Mouse (Mus musculus): ENCODE results near the gene Plekhs1. TPM values are rescaled to one million over a fixed set of nuclear protein-coding genes. Genes with fewer than 3 reads are reported as not detected.

The Plekhs1 gene
- polyA plus RNA-seq, 1 experiment from 2014 or later: 0.33 TPM

DNA sequence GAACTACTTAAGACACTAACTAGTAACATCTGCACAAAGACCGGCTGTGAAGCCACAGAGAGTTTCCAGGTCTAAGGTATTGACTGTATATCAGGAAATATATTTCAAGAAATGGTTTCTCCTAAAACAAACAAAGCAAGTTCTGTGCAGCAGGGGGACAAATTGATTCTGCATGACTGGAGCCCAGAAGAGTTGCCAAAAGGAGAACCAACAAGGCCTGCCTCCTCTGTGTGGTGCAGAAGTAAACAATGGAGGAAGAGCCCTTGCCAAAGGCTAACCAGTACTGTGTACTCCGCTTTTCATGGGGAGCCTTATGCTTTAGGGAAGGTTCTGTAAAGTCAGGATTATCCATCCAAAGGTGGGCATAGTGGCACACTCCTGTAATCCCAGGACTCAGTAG is 1.2 kb upstream of the Plekhs1 start:
- no peak overlapping the region for H3K4me3 ChIP-seq
- H3K27ac ChIP-seq (replicated peaks): no peak overlapping the region
- no peaks in the 10 kb centered on the region for H3K9me3 ChIP-seq
- H3K4me1 ChIP-seq (replicated peaks): no peaks in the 10 kb centered on the region
- WGBS: 74% methylated on average over 2 of the region's 2 CpGs
- ATAC-seq (ENCODE audit: low read depth): no peak
- H3K27me3 ChIP-seq: 0 out of 2 replicates have a peak, but pooled peaks cover 2% of the 10 kb centered on the region
- H3K9ac ChIP-seq: no peak overlapping the region
- no peaks in the 10 kb centered on the region for H3K36me3 ChIP-seq
- H3K4me2 ChIP-seq: no peak overlapping the region

DNA sequence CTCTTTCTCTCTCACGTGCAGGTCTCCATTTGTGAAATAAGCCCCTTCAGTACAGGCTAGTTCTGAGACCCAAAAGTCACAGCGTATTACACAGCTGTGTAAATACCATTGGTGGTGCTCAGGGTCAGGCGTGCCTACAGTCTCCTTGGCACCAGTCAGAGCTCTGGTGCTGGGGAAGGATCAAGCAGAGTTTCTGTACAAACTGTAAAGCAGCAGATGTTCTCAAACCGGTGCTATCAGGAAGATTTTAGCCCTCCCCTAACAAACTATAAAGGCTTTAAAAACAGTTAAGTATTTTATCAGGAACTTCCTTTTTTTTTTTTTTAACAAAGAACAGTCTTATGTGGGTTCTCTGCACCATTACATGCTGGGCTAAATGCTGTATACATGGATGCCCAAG is 1.3 kb downstream of the Plekhs1 start:
- H3K9me3 ChIP-seq: no peaks in the 10 kb centered on the region
- 0 out of 2 replicates have a peak, but pooled peaks cover 2% of the 10 kb centered on the region for H3K27me3 ChIP-seq
- no peak overlapping the region for H3K4me3 ChIP-seq
- 71% methylated on average over 4 of the region's 4 CpGs for WGBS
- no peaks in the 10 kb centered on the region for H3K4me1 ChIP-seq (replicated peaks)
- no peak overlapping the region for H3K27ac ChIP-seq (replicated peaks)
- no peak overlapping the region for H3K9ac ChIP-seq
- no peak for ATAC-seq (ENCODE audit: low read depth)
- no peak overlapping the region for H3K4me2 ChIP-seq
- H3K36me3 ChIP-seq: no peaks in the 10 kb centered on the region

DNA sequence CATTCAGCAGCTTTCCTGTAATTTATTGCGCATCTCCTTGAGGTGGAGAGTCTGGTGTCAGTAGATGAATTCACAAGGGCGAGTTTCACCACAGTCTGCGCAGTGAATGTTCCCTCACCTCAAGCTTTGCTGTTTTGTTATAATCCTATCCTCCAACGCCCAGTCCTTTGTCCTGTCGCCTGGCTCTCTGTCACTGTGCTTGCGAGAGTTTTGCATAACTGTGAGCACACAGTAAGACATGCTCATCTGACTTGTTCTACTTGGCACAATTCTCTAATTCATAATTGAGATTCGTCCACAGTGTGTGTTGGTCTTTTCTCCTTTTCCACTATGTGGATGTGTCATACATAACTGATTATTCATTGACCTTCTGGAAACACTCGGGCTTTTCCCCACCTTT is 5.0 kb downstream of the Plekhs1 start:
- no peaks in the 10 kb centered on the region for H3K36me3 ChIP-seq
- H3K4me2 ChIP-seq: no peak overlapping the region
- H3K9ac ChIP-seq: no peak overlapping the region
- H3K4me3 ChIP-seq: no peak overlapping the region
- no peak for ATAC-seq (ENCODE audit: low read depth)
- WGBS: 84% methylated on average over 8 of the region's 8 CpGs
- H3K27ac ChIP-seq (replicated peaks): no peak overlapping the region
- no peaks in the 10 kb centered on the region for H3K4me1 ChIP-seq (replicated peaks)
- H3K9me3 ChIP-seq: no peaks in the 10 kb centered on the region
- H3K27me3 ChIP-seq: 0 out of 2 replicates have a peak, but pooled peaks cover under 1% of the 10 kb centered on the region

DNA sequence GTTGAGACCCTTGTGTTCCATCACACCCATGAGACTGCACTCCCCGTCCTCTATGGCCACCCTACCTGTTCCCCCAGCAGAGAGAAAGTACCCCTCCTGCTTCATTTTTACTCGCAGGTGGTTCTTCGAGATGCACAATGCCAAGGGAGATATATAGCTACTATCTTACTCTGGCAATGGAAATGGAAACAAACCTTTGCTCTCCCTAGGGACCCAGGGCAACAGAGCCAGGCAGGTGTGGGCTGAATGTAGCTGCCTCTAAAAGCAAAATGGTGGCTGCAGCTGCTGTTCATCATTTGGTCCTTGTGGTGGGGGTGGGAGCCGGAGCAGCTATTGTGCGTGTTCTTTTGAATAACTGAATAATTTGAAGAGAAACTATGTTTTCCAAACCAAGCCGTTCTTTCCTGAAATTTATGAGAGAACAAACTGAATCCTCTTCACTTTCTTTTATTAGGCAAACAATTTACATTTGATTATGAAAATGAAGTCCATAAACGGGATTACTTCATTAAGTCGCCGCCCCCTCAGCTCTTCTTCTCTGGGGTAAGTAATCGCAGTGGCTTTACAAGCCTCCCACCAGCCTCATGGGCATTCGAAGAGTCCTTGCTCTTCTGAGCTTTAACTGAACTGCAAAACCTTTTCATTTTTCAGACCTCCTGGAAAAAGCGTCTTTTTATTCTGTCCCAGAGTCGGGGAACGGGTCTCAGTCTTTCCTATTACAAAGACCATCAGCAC is 9.0 kb downstream of the Plekhs1 start:
- Histone ChIP-seq H3K4me3 (no peak overlapping the region), H3K27me3 (peaks cover 4% of the 10 kb centered on the region; the same call in 1 of the 2 replicates), H3K27ac (replicated peaks) (no peak overlapping the region), H3K9ac (no peak overlapping the region), H3K4me2 (no peak overlapping the region), H3K9me3 (no peaks in the 10 kb centered on the region), H3K4me1 (replicated peaks) (peaks cover 9% of the 10 kb centered on the region), H3K36me3 (no peaks in the 10 kb centered on the region)
- ATAC-seq (ENCODE audit: low read depth): no peak
- 67% methylated on average over 14 of the region's 14 CpGs for WGBS

DNA sequence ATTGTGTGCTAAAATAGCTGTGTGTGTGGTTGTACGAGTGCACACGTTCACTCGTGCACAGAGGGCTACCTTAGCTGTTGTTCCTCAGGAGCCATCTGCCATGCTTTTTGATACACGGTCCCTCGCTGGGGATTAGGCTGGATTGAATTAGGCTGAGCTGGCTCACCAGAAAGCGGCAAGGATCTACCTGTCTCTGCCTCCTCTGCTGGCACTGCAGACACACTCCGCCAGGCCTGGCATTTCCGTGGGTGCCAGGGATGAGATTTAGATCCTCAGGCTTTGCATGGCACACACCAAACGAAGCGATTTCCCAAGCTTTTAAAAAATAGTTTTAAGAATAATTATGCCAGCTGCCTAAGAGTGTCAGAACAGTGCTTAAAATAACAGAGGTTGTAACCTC is 10.5 kb downstream of the Plekhs1 start:
- 81% methylated on average over 10 of the region's 10 CpGs for WGBS
- H3K4me3 ChIP-seq: no peak overlapping the region
- no peaks in the 10 kb centered on the region for H3K36me3 ChIP-seq
- peaks cover 4% of the 10 kb centered on the region; the same call in 1 of the 2 replicates for H3K27me3 ChIP-seq
- H3K27ac ChIP-seq (replicated peaks): no peak overlapping the region
- H3K4me1 ChIP-seq (replicated peaks): peaks cover 9% of the 10 kb centered on the region
- no peak overlapping the region for H3K9ac ChIP-seq
- no peak overlapping the region for H3K4me2 ChIP-seq
- no peak for ATAC-seq (ENCODE audit: low read depth)
- H3K9me3 ChIP-seq: no peaks in the 10 kb centered on the region

DNA sequence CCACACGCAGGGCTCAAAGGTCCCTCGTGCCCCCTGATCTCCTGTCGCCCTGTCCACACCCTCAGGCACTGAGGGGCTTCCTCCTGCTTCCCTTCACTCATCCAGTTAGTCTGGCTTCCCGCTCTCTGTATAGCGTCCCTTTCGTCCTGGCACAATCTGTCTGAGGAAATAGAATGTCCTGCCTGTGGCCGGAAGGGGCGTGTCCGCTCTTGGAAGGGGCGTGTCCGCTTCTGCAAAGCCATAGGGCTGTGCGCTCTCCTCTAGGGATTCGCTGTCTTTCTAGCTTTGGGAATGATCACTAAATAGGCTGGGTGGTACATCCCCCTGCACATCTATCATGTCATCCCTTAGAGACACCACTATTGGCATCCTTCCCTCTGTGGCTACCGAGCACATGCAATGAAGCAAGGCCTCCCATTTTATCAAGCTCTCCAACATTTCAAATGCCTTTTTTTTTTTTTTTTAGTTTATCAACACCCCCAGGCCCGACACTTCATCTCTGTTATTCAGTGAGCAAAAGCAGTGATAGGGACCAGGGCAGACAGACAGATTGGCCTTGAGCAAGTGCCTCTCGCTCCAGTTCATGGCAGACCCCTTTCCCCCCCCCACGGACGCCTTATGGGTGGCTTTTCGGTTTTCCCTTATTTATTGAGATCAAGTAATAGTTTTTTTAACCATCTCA is 13.6 kb downstream of the Plekhs1 start:
- 55% methylated on average over 19 of the region's 19 CpGs for WGBS

DNA sequence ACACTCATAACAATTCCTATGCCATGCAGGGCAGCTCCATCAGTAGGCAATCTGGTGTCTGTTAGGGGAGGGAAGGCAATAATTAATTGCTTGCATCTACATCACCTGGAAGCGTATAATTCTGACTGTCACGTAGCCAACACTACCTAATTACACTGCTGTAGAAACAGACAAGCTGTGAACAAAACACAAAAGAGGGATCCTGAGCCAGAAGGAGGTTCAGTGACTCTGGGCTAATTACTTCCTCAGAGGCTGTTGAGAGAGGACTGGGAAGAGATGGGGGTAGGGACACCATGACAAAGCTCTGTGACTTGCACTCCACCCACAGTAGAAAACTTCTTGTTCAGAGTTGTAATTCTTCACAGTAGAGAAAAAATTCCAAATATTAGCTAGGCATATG is 15.1 kb downstream of the Plekhs1 start:
- WGBS: 18% methylated on average over 2 of the region's 2 CpGs
- Histone ChIP-seq H3K27ac (replicated peaks) (no peak overlapping the region), H3K9ac (no peak overlapping the region), H3K4me1 (replicated peaks) (peaks cover 9% of the 10 kb centered on the region), H3K9me3 (no peaks in the 10 kb centered on the region), H3K36me3 (no peaks in the 10 kb centered on the region), H3K4me2 (no peak overlapping the region), H3K27me3 (peaks cover 4% of the 10 kb centered on the region; the same call in 1 of the 2 replicates), H3K4me3 (no peak overlapping the region)
- no peak for ATAC-seq (ENCODE audit: low read depth)

More for the DNA sequence above, 13.6 kb downstream of the Plekhs1 start:
- no peak overlapping the region for H3K4me3 ChIP-seq
- H3K36me3 ChIP-seq: no peaks in the 10 kb centered on the region
- no peak for ATAC-seq (ENCODE audit: low read depth)
- no peaks in the 10 kb centered on the region for H3K9me3 ChIP-seq
- peaks cover 4% of the 10 kb centered on the region; the same call in 1 of the 2 replicates for H3K27me3 ChIP-seq
- no peak overlapping the region for H3K27ac ChIP-seq (replicated peaks)
- peaks cover 9% of the 10 kb centered on the region for H3K4me1 ChIP-seq (replicated peaks)
- H3K4me2 ChIP-seq: peak overlapping the region; percentile 39
- no peak overlapping the region for H3K9ac ChIP-seq

DNA sequence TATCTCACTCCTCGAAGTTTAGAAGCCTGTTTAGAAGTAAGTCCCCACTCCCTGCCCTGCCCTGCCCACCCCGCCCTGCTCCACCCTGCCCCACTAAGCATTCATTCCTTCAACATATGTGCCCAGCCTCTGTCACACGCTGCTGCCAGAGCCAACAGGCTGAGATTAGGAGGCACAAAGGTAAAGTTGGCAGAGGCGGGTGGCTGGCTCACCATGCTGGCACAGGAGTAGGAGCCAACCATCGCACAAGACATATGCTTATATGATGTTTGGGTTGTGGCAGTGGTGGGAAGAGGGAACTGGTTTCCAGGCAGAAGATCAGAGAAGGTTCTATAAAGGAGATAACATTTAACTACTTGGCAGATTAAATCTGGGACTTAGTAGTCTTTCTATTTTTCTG is 15.8 kb downstream of the Plekhs1 start:
- no peak overlapping the region for H3K9ac ChIP-seq
- no peaks in the 10 kb centered on the region for H3K36me3 ChIP-seq
- H3K4me3 ChIP-seq: no peak overlapping the region
- no peak overlapping the region for H3K27ac ChIP-seq (replicated peaks)
- no peaks in the 10 kb centered on the region for H3K9me3 ChIP-seq
- H3K4me1 ChIP-seq (replicated peaks): peaks cover 9% of the 10 kb centered on the region
- ATAC-seq (ENCODE audit: low read depth): no peak
- H3K4me2 ChIP-seq: no peak overlapping the region
- WGBS: 79% methylated on average over 5 of the region's 5 CpGs
- H3K27me3 ChIP-seq: no peaks in the 10 kb centered on the region

DNA sequence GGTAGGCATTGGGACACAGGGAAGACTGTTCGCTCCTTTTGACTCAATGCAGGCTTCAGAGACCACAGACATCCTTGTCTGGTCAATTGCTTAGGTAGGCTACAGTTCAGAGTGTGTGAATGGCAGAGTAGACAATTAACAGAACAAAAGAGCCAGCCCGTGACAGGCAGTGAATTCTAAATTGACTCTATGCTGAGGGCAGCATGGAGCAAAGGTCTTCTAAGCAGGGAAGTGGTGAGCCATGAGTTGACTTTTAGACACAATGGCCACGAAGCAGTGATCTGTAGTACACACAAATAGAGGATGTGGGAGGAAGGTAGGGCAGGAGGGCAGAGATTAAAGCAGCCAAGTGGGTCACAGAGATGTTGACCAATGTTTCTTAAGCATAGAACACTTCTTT is 16.4 kb downstream of the Plekhs1 start:
- H3K9ac ChIP-seq: no peak overlapping the region
- ATAC-seq (ENCODE audit: low read depth): no peak
- no peak overlapping the region for H3K4me3 ChIP-seq
- WGBS: 33% methylated on average over 3 of the region's 3 CpGs
- no peak overlapping the region for H3K27ac ChIP-seq (replicated peaks)
- H3K4me1 ChIP-seq (replicated peaks): peaks cover 9% of the 10 kb centered on the region
- H3K27me3 ChIP-seq: no peaks in the 10 kb centered on the region
- H3K36me3 ChIP-seq: no peaks in the 10 kb centered on the region
- H3K9me3 ChIP-seq: no peaks in the 10 kb centered on the region
- no peak overlapping the region for H3K4me2 ChIP-seq

DNA sequence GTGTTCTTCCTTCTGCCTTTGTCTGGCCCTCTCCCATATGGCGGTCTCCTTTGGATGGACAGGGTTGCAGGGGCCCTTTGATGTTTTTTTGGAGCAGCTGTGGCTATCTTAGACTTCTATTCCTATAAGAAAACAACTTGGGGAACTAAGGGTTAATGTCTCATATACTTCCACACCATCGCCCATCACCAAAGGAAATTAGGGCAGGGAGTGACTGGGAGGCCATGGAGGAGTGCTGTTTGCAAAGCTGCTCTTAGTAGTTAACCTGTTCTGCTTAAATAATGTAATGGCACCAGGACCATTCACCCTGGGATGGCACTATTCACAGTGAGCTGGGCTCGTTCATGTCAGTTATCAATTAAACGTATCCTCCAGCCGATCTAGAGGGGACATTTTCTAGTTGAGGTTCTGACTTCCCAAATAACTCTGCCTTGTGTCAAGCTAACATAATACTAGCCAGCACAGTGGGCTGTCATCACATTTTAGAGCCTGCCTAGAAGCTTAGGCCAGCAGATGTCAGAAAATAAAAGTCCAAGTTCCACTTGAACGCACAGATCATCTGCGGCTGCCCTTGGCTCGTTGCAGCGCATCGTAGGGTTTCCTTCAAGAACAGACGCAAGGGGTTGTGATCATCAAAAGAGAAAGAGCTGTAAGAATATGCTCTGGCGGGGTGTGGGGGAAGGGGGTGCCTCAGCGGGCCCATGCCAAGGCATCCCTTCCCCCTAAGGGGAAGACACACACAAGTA is 23.4 kb downstream of the Plekhs1 start:
- peaks cover 10% of the 10 kb centered on the region; the same call in 1 of the 2 replicates for H3K4me1 ChIP-seq (replicated peaks)
- H3K4me2 ChIP-seq: no peak overlapping the region
- 42% methylated on average over 13 of the region's 13 CpGs for WGBS
- no peaks in the 10 kb centered on the region for H3K27me3 ChIP-seq
- no peak overlapping the region for H3K27ac ChIP-seq (replicated peaks)
- H3K4me3 ChIP-seq: no peak overlapping the region
- H3K9ac ChIP-seq: no peak overlapping the region
- H3K9me3 ChIP-seq: no peaks in the 10 kb centered on the region
- no peak for ATAC-seq (ENCODE audit: low read depth)
- H3K36me3 ChIP-seq: no peaks in the 10 kb centered on the region

DNA sequence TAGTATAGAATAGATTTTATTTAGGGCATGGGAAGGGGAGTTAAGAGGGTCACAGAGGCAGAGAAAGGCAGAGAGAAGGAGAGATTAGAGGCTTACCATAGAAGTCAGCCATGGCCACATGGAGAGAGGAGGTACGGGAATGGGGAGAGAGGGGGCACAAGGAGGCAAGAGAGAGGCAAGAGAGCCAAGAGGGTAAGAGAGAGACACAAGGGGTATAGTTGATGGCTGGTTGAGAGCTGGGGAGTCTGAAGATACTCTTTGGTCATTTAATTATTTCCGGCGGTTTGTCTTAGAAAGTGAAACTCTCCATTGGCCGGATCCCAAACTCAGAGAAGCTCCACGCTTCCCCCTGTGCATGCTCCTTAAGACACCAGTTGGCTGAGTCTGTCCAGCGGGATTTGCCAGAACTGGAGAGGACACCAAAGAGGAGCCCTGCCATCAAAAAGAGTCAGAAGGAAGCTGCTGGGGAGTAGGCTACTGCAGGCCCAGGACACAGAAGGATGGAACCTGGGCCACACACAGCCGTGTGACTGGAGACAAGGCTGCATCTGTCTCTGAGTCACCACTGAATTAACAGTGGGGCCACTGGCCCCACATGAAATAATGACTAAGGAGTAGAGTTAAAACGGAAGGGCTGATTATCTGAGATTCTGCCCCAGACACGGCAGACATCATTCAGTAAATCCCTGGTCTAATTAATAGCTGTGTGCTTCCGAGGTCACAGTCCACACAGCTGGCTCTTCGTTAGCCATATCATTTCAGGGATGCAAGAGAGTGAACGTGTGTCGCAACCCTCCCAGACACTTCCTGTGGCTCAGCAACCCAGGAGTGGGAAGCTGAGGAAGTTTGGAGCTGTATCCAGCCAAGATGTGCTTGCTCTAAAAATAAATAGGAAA is 24.2 kb downstream of the Plekhs1 start:
- H3K36me3 ChIP-seq: no peaks in the 10 kb centered on the region
- H3K27ac ChIP-seq (replicated peaks): no peak overlapping the region
- no peaks in the 10 kb centered on the region for H3K27me3 ChIP-seq
- H3K4me1 ChIP-seq (replicated peaks): peaks cover 10% of the 10 kb centered on the region; the same call in 1 of the 2 replicates
- ATAC-seq (ENCODE audit: low read depth): no peak
- WGBS: 62% methylated on average over 13 of the region's 13 CpGs
- no peak overlapping the region for H3K4me3 ChIP-seq
- H3K9me3 ChIP-seq: no peaks in the 10 kb centered on the region
- no peak overlapping the region for H3K4me2 ChIP-seq
- no peak overlapping the region for H3K9ac ChIP-seq
